Mouse (Mus musculus): ENCODE data around the gene Cul3. TPM values are rescaled to one million over a fixed set of nuclear protein-coding genes. Genes with fewer than 3 reads are reported as not detected.
A peak's percentile ranks its signal among the peaks of the same experiment; 100 is the strongest.
"Not testable (repeated sequence)": the region's sequence is repeated elsewhere in the genome, so short reads cannot be mapped to it uniquely, and the experiment has no call there.

Gene Cul3
- polyA plus RNA-seq (2016; fragmentation: Nextera tagmentation; extraction: Ambion mirVana), result 25.6 and 34.2 TPM in 2 replicates

DNA sequence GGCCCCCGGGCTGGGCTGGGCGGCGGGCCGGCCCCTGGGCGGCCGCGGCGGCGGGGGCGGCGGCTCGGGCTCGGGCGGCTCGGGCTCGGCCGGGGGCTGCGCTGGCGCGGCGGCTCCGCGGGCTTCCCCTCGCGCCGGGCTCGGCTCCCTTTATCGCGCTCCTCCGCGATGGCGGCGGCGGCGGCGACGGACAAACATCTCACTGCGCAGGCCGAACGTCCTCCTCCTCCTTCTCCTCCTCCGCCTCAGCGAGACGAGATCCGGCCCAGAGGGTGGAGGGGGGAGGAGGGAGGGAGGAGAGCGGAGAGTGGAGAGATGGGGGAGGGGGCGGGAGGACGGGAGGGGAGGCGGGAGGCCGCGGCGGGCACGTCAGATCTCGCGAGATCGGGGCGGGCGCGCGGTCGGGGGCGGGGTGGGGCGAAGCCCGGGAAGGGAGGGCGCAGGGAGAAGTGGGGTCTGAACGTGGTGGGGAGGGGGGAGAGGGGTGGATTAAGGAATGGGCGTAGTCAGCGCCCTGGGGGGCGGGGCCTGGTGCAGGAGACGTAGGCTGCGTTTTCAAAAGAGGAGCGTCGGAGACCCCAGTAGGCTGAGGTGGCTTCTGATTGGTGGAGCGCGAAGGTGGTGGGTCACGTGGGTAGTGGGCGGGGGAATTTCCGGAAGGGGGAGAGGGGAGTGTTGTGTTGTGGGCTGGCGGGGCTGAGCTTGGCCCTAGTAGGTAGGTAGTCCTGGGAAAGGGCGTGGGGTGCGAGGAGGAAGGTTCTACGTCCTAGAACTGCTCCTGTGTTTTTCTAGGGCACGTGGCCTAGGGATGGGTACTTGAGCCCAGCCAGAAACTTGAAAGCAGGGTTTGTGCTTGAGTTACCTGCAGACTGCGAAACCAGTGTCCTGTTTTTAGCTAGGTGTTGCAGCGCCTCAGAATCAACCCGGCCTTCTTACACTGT is at the start of gene Cul3:
Cul3 (minus strand) TSS at position 45 of the 941 bp plus-strand sequence.
- peak; percentile 98 for ATAC-seq (ENCODE audit: insufficient number of reproducible peaks, insufficient read depth, low FRiP score, low TSS enrichment, low read depth)
- Histone ChIP-seq H3K4me3 (replicated peaks) (peak within 1 kb of the TSS; percentile 96), H3K27ac (peak within 1 kb of the TSS; percentile 98), H3K36me3 (no peaks in the 10 kb centered on the region), H3K9me3 (no peaks in the 10 kb centered on the region), H3K4me2 (peak within 1 kb of the TSS; percentile 89), H3K4me1 (replicated peaks) (peaks cover 18% of the 10 kb centered on the region), H3K27me3 (no peaks in the 10 kb centered on the region), H3K9ac (replicated peaks) (peak within 1 kb of the TSS; percentile 99)
- WGBS, result 2% methylated on average over 54 of the region's 85 CpGs

DNA sequence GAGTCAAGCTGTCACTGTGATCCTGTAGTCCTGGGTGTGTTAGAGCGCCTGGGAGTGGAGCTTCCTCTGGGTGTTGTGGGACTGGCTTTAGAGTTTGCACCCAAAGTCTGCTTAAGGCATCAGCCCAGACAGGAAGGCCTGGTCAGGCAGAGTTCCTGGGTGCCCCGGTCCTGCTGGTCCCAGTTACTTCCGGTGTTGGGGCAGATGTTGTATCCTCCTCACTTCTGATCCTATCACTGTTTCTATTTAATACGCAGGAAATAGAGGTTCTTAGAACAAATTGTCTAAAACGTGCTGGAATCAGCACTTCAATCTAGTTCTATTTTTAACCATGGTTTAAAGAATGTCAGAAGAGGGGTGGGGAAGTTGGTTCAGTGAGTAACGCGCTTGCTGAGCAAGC is 49.2 kb upstream of the Cul3 start:
- H3K4me1 ChIP-seq (replicated peaks), result no peaks in the 10 kb centered on the region
- H3K27me3 ChIP-seq, result no peaks in the 10 kb centered on the region
- H3K36me3 ChIP-seq, result no peaks in the 10 kb centered on the region
- 88% methylated on average over 7 of the region's 7 CpGs for WGBS
- no peak for ATAC-seq (ENCODE audit: insufficient number of reproducible peaks, insufficient read depth, low FRiP score, low TSS enrichment, low read depth)
- no peak overlapping the region for H3K4me2 ChIP-seq
- no peak overlapping the region for H3K9ac ChIP-seq (replicated peaks)
- no peak overlapping the region for H3K27ac ChIP-seq
- H3K4me3 ChIP-seq (replicated peaks), result no peak overlapping the region
- H3K9me3 ChIP-seq, result no peaks in the 10 kb centered on the region

DNA sequence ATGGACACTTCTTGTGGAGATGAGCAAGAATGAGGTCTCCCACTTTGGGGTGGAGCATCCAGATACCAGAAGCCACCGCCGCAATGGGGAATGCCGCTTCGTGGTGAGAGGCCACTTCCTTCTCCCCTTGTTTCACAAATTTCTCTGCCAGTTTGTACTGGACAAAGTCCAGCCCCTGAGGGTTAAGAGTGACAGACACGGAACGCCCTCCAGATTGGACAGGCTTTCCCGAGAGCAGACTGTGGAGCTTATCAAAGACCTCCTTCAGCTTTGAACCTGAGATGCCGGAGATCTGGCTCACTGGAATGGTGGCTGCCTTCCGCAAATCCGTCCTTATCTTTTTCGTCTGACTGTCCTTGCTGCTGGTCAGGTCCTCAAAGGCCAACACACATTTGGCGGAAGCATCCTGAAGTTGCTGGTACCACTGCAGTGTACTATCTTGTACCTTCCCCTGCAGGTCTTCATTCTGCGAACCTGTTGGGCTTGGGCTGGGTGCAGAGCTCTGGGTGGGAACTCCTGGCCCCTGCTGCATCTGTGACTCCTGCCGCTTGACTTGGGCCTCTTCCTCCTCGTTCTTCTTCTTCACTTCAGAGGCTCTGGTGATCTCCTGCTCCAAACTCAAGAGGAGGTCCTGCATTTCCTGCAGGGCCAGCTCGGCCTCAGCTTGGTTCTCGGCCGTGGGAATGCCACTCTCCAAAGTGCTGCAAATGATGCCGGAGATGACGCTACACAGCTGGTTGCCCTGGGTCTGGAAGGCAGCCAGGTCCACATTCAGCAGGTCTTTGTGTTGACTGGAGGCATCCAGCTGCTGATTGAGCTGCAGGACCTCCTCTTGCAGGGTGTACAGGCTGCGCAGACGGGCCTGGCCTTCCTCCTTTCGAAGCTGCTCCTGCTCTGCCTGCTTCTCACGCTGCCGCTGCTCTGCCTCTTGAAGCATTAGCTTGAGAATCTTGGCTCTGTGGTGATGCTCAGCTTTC is 43.6 kb upstream of the Cul3 start:
- H3K27me3 ChIP-seq, result no peaks in the 10 kb centered on the region
- H3K9ac ChIP-seq (replicated peaks), result no peak overlapping the region
- no peaks in the 10 kb centered on the region for H3K36me3 ChIP-seq
- 84% methylated on average over 25 of the region's 25 CpGs for WGBS
- H3K27ac ChIP-seq, result no peak overlapping the region
- H3K4me3 ChIP-seq (replicated peaks), result no peak overlapping the region
- H3K4me1 ChIP-seq (replicated peaks), result no peaks in the 10 kb centered on the region
- no peak for ATAC-seq (ENCODE audit: insufficient number of reproducible peaks, insufficient read depth, low FRiP score, low TSS enrichment, low read depth)
- H3K9me3 ChIP-seq, result no peaks in the 10 kb centered on the region
- no peak overlapping the region for H3K4me2 ChIP-seq

DNA sequence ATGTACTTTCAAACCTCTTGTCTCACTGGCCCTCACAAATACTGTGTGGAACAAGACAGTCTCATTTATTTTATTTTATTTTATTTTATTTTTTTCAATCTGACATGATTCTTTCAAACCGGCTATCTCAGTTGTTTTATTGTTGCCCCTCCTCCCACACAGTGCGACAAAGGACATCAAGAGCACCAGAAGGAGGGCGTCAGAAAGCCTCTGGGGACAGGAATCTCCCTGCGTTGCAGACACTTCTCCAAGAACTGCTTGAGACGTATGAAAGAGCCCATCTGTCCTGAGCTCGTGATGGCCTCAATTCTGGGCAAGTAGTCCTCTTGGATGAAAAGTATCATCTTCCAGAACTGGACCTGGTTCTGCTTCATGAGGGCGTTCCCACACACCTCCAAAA is 42.6 kb upstream of the Cul3 start:
- no peaks in the 10 kb centered on the region for H3K27me3 ChIP-seq
- no peaks in the 10 kb centered on the region for H3K9me3 ChIP-seq
- H3K4me2 ChIP-seq, result no peak overlapping the region
- H3K27ac ChIP-seq, result no peak overlapping the region
- H3K4me1 ChIP-seq (replicated peaks), result no peaks in the 10 kb centered on the region
- no peak overlapping the region for H3K9ac ChIP-seq (replicated peaks)
- H3K36me3 ChIP-seq, result no peaks in the 10 kb centered on the region
- H3K4me3 ChIP-seq (replicated peaks), result no peak overlapping the region
- ATAC-seq (ENCODE audit: insufficient number of reproducible peaks, insufficient read depth, low FRiP score, low TSS enrichment, low read depth), result no peak
- 69% methylated on average over 7 of the region's 7 CpGs for WGBS

DNA sequence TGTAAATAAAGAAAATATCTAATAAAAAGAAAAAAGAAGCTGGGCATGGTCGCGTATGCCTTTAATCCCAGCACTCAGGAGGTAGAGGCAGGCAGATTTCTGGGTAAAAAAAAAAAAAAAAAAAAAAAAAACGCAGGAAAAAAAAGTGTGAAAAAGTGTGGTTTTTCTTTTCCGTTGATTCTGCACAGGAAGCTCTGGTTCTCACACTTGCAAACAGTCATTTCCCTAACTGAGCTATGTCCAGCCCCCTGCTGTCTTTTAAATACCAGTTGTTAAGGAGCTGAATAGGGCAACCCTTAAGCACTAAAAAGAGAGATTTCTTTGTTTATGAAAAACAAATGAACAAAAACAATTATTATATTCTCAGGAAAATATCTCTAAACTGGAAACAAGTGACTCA is 41.0 kb upstream of the Cul3 start:
- no peak for ATAC-seq (ENCODE audit: insufficient number of reproducible peaks, insufficient read depth, low FRiP score, low TSS enrichment, low read depth)
- no peaks in the 10 kb centered on the region for H3K27me3 ChIP-seq
- H3K9me3 ChIP-seq, result no peaks in the 10 kb centered on the region
- H3K9ac ChIP-seq (replicated peaks), result no peak overlapping the region
- no peak overlapping the region for H3K4me3 ChIP-seq (replicated peaks)
- H3K4me1 ChIP-seq (replicated peaks), result no peaks in the 10 kb centered on the region
- no peak overlapping the region for H3K4me2 ChIP-seq
- no peaks in the 10 kb centered on the region for H3K36me3 ChIP-seq
- WGBS, result 15% methylated on average over 4 of the region's 4 CpGs
- H3K27ac ChIP-seq, result no peak overlapping the region

DNA sequence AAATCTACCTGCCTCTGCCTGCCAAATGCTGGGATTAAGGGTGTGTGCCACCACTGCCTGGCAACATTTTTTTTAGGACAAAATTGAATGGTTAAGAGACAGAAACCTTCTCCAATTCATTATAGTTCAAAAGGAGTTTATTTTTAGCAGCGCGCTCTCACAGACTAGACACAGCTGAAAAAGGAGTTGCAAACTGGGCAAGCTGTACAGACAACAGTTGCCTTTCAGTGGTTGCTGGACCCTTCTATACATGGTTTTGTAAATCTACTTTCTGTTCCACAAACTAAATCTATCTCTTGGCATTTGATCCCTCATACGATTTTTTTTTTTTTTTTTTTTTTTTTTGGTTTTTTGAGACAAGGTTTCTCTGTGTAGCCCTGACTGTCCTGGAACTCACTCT is 31.7 kb upstream of the Cul3 start:
- Histone ChIP-seq H3K4me1 (replicated peaks) (no peaks in the 10 kb centered on the region), H3K4me2 (no peak overlapping the region), H3K36me3 (no peaks in the 10 kb centered on the region), H3K9ac (replicated peaks) (no peak overlapping the region), H3K9me3 (no peaks in the 10 kb centered on the region), H3K4me3 (replicated peaks) (no peak overlapping the region), H3K27me3 (no peaks in the 10 kb centered on the region), H3K27ac (no peak overlapping the region)
- WGBS, result 93% methylated on average over 3 of the region's 3 CpGs
- no peak for ATAC-seq (ENCODE audit: insufficient number of reproducible peaks, insufficient read depth, low FRiP score, low TSS enrichment, low read depth)

DNA sequence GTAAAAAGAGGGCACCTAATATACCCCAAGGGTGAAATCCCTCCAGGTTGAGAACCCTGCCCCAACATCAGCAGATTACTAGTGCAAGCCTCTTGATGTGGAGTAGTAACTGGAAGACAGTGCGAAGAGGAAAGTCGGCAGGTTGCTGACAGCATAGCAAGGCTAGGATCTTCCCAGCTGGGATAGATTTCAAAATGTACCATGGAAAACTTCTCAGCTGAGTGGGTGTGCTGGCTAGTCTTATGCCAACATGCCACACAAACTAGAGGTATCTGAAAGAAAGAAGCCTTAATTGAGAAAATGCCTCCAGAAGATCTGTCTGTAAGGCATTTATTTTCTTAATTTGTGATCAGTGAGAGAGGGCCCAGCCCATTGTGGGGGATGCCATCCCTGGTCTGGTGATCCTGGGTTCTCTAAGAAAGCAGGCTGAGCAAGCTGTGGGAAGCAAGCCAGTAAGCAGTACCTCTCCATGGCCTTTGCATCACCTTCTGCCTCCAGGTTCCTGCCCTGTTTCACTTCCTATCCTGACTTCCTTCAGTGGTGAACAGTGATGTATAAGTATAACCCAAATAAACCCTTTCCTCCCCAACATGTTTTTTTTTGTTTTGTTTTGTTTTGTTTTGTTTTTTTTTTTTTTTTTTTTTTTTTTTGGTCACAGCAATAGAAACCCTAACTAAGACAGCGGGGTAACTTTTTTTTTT is 31.1 kb upstream of the Cul3 start:
- WGBS, result 95% methylated on average over 2 of the region's 3 CpGs
- no peaks in the 10 kb centered on the region for H3K9me3 ChIP-seq
- ATAC-seq (ENCODE audit: insufficient number of reproducible peaks, insufficient read depth, low FRiP score, low TSS enrichment, low read depth), result no peak

DNA sequence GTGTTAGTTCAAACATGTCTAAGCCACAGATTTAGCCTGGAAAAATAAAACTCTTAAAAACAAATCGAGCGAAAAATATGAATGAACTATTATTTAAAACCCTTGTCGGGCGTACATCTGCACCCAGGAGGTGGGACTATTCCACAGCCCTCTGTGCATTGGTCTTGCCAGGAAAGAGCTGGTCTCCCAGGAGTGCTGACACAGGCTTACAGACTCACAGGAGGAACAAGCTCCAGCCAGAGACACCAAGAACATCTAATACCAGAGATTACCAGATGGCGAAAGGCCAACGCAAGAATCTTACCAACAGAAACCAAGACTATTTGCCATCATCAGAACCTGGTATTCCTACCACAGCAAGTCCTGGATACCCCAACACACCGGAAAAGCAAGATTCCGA is 23.2 kb upstream of the Cul3 start:
- Histone ChIP-seq H3K27ac (no peak overlapping the region), H3K9me3 (no peaks in the 10 kb centered on the region), H3K9ac (replicated peaks) (no peak overlapping the region), H3K4me1 (replicated peaks) (no peaks in the 10 kb centered on the region), H3K4me2 (no peak overlapping the region), H3K4me3 (replicated peaks) (no peak overlapping the region), H3K36me3 (no peaks in the 10 kb centered on the region), H3K27me3 (no peaks in the 10 kb centered on the region)
- ATAC-seq (ENCODE audit: insufficient number of reproducible peaks, insufficient read depth, low FRiP score, low TSS enrichment, low read depth), result no peak
- 92% methylated on average over 8 of the region's 8 CpGs for WGBS

More for the DNA sequence above, 31.1 kb upstream of the Cul3 start:
- Histone ChIP-seq H3K4me1 (replicated peaks) (no peaks in the 10 kb centered on the region), H3K9ac (replicated peaks) (no peak overlapping the region), H3K4me2 (no peak overlapping the region), H3K36me3 (no peaks in the 10 kb centered on the region), H3K27ac (no peak overlapping the region), H3K27me3 (no peaks in the 10 kb centered on the region), H3K4me3 (replicated peaks) (no peak overlapping the region)

DNA sequence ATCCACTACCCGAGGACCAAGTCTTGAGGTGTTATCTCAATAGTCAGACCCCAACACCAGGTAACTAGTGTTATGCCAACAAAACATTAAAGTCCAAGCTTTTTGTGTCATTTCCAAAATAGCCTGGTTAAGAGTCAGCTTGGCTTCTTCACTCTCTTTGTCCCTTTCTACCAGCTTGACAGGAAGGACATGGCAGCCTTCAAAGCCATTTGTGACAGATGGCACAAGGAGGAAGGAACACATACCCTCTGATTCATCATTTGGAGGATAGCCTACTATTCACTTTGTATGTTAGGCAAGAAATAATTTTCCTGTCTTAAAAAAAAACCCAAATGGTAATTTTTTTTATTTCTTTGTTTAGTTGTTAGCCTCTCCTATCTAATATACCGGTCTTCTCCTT is 22.7 kb upstream of the Cul3 start:
- 94% methylated on average over 2 of the region's 2 CpGs for WGBS
- ATAC-seq (ENCODE audit: insufficient number of reproducible peaks, insufficient read depth, low FRiP score, low TSS enrichment, low read depth), result no peak
- Histone ChIP-seq H3K9me3 (no peaks in the 10 kb centered on the region), H3K27me3 (no peaks in the 10 kb centered on the region), H3K4me1 (replicated peaks) (no peaks in the 10 kb centered on the region), H3K27ac (no peak overlapping the region), H3K9ac (replicated peaks) (no peak overlapping the region), H3K4me2 (no peak overlapping the region), H3K36me3 (no peaks in the 10 kb centered on the region), H3K4me3 (replicated peaks) (no peak overlapping the region)

DNA sequence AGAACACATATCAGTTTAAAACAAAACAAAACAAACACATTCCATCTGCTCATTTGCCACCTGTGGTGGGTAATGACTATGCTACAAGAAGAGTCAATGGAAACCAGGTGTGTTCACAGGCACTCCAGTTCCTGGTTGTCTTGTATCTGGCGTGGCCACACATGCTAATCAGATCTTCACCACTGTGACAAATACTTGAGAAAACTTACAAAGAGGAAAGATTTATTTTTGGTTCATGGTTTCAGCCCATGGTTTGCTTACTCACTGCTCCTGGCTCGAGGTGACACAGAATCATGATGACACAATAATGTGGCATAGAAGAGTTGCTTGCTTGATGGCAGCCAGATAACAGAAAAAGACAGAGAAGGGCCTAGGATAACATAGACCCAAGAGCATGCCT is 22.1 kb upstream of the Cul3 start:
- no peaks in the 10 kb centered on the region for H3K4me1 ChIP-seq (replicated peaks)
- no peak overlapping the region for H3K27ac ChIP-seq
- H3K36me3 ChIP-seq, result no peaks in the 10 kb centered on the region
- no peak overlapping the region for H3K9ac ChIP-seq (replicated peaks)
- no peak overlapping the region for H3K4me3 ChIP-seq (replicated peaks)
- no peaks in the 10 kb centered on the region for H3K9me3 ChIP-seq
- no peaks in the 10 kb centered on the region for H3K27me3 ChIP-seq
- no peak for ATAC-seq (ENCODE audit: insufficient number of reproducible peaks, insufficient read depth, low FRiP score, low TSS enrichment, low read depth)
- H3K4me2 ChIP-seq, result no peak overlapping the region
- 42% methylated on average over 2 of the region's 2 CpGs for WGBS

DNA sequence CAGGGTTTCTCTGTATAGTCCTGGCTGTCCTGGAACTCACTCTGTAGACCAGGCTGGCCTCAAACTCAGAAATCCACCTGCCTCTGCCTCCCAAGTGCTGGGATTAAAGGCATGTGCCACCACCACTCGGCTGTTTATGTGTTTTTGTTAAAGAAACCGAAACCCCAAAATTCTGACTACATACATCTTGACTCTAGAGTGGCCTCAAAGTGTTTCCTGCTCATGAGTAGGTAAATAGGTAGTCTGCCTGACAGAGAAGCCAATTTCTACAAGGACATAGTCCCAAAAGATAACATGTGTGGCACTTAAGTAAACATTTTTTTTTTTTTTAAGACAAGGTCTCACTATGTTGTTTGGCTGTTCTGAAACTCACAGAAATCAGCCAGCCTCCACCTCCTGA is 21.5 kb upstream of the Cul3 start:
- not testable (repeated sequence) for H3K27me3 ChIP-seq; H3K27ac ChIP-seq; H3K4me3 ChIP-seq (replicated peaks); H3K9ac ChIP-seq (replicated peaks); ATAC-seq (ENCODE audit: insufficient number of reproducible peaks, insufficient read depth, low FRiP score, low TSS enrichment, low read depth); H3K4me2 ChIP-seq; H3K4me1 ChIP-seq (replicated peaks); H3K9me3 ChIP-seq; H3K36me3 ChIP-seq
- WGBS, result 83% methylated on average over 2 of the region's 2 CpGs
